Mouse (Mus musculus): ENCODE results near the gene Ltn1. TPM values are rescaled to one million over a fixed set of nuclear protein-coding genes. Genes with fewer than 3 reads are reported as not detected.

The Ltn1 gene
- polyA plus RNA-seq, 1 experiment from 2014 or later = 26.8 TPM

DNA sequence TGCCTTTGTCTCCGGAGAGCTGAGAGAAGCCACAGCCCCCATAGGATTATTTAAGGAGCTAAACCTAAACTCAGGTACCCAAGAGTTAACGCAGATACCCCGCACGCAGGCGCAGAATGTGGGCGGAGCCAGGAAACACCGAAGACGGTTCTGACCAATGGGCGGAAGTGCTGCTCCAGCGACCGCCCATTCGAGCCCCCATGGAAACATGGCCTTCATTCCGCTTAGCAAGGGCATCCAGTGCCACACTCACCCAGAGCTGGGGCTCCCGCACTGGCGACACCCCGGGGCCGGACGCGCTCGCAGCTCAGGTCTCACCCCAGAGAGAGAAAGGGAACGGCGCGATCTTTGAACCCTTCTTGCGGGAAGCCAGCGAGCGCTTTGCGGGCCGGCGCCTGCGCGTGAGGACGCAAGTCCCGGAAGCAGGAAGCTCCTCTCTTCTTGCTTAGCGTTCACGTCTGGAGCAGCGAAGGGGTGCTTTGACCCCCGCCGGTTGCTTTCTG is 7.8 kb upstream of the Ltn1 start, which contains the start of gene Rwdd2b:
Gene Rwdd2b (minus strand): TSS at position 390 of the 503 bp plus-strand sequence.
- Histone ChIP-seq H3K27me3 (replicated peaks) (no peaks in the 10 kb centered on the region), H3K4me2 (replicated peaks) (peak within 1 kb of the TSS; percentile 77), H3K4me1 (replicated peaks) (peaks cover 9% of the 10 kb centered on the region; the same call in 1 of the 2 replicates), H3K9me3 (no peaks in the 10 kb centered on the region), H3K36me3 (0 out of 2 replicates have a peak, but pooled peaks cover 3% of the 10 kb centered on the region), H3K27ac (peak within 1 kb of the TSS; percentile 96), H3K4me3 (replicated peaks) (peak within 1 kb of the TSS; percentile 90), H3K9ac (peak within 1 kb of the TSS; percentile 98)
- under 1% methylated on average over 38 of the region's 38 CpGs for WGBS
- ATAC-seq = peak; percentile 95

DNA sequence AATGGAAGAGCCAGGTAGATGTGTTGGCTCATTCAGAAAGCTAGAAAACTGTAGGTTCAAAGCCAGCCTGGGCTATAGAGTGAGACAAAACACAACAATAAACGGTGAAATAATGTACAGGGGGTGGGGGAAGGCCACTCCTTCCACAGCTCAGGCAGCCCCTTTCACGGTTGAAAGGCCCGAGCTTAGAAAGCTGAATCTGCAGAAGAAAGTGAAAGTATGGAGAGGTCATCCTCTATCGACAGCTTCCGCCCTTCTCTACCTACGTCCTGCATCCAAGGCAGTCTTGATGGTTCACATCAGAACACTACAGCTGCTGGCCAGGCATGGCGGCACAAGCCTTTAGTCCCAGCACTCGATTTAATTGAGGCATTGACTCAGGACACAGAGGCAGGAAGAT is 6.3 kb upstream of the Ltn1 start:
- no peak overlapping the region for H3K27ac ChIP-seq
- 88% methylated on average over 8 of the region's 8 CpGs for WGBS
- no peak overlapping the region for H3K4me3 ChIP-seq (replicated peaks)
- H3K36me3 ChIP-seq = 0 out of 2 replicates have a peak, but pooled peaks cover 3% of the 10 kb centered on the region
- no peak overlapping the region for H3K9ac ChIP-seq
- H3K4me2 ChIP-seq (replicated peaks) = no peak overlapping the region
- H3K9me3 ChIP-seq = no peaks in the 10 kb centered on the region
- ATAC-seq = no peak
- no peaks in the 10 kb centered on the region for H3K27me3 ChIP-seq (replicated peaks)
- H3K4me1 ChIP-seq (replicated peaks) = peaks cover 9% of the 10 kb centered on the region; the same call in 1 of the 2 replicates

DNA sequence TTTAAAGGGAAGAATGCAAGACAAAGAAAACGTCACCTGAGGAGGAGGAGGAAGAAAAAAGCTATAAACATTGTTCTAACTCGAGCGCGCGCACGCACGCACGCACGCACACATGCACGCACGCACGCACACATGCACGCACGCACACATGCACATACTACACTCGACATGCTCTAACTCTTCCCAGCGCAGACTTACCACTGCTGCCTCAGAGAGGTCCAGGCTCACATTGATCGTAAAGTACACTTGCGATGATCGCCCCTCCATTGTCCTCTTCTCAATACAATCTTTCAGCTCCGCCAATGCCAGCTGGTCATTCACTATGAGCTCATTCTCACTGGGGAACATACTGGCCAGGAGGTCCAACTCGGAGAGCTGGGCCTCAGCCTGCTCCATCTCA is 4.7 kb upstream of the Ltn1 start:
- Histone ChIP-seq H3K4me2 (replicated peaks) (no peak overlapping the region), H3K27ac (no peak overlapping the region), H3K27me3 (replicated peaks) (no peaks in the 10 kb centered on the region), H3K9ac (no peak overlapping the region), H3K4me3 (replicated peaks) (no peak overlapping the region), H3K9me3 (no peaks in the 10 kb centered on the region), H3K4me1 (replicated peaks) (0 out of 2 replicates have a peak, but pooled peaks cover 5% of the 10 kb centered on the region), H3K36me3 (0 out of 2 replicates have a peak, but pooled peaks cover 3% of the 10 kb centered on the region)
- ATAC-seq = no peak
- 95% methylated on average over 21 of the region's 21 CpGs for WGBS

DNA sequence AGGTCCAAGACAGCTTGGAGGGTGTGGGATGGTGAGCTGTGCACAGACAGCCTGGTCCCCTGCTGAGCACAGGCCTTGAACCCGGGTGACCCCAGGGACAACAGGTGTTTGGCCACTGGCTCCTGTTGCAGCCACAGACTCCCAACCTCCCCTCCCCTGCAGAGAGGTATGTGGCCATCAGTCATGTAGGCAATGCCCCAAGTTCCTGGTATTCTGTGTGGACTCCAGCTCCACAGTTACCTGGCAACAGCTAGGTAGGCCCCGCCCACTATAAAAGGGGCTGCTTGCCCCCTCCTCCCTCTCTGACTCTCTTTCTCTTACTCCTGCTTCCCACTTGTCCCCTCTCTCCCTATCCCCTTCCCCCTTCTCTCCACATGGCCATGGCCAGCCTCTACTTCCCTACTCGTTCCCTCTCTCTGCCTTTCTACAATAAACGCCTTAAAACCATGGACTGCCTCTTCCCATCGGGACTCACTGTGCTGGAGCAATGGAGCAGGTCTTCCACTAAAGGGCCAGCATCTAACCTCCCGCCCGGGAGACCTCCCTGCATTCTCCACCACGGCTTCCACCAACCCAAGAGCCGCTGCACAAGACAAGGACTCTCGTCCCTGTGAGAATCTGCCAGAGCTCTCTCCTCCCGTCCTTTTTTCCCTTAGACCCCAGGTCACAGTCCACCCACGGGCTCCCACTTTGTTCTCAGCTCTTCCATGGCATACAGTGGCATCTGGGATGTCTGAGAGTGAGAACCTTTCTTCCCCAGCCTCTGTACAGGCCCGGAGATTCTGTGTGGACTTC is 3.2 kb upstream of the Ltn1 start:
- H3K27ac ChIP-seq = no peak overlapping the region
- H3K4me3 ChIP-seq (replicated peaks) = no peak overlapping the region
- H3K4me1 ChIP-seq (replicated peaks) = no peaks in the 10 kb centered on the region
- H3K4me2 ChIP-seq (replicated peaks) = no peak overlapping the region
- ATAC-seq = no peak
- no peaks in the 10 kb centered on the region for H3K9me3 ChIP-seq
- H3K27me3 ChIP-seq (replicated peaks) = no peaks in the 10 kb centered on the region
- no peak overlapping the region for H3K9ac ChIP-seq
- 0 out of 2 replicates have a peak, but pooled peaks cover 3% of the 10 kb centered on the region for H3K36me3 ChIP-seq
- 77% methylated on average over 13 of the region's 13 CpGs for WGBS

DNA sequence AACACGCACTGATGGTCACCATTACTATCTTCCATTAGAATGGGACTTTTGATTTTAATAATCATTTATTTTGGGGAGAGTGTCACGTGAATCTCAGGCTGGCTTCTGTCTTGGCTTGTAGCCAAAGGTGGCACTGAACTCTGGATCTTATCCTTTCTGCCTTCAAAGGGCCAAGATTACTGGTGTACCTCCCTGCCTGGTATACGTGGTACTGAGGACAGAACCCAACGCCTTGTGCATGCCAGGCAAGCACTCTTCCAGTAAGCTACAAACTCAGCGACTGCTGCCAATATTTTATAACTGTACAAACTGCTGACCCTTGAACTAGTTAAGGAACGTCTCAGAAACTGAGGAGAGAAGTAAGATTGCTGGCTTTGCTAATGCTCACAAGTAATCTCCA is 2.5 kb upstream of the Ltn1 start:
- H3K4me1 ChIP-seq (replicated peaks) = no peaks in the 10 kb centered on the region
- H3K4me2 ChIP-seq (replicated peaks) = no peak overlapping the region
- H3K27me3 ChIP-seq (replicated peaks) = no peaks in the 10 kb centered on the region
- no peak overlapping the region for H3K9ac ChIP-seq
- 0 out of 2 replicates have a peak, but pooled peaks cover 3% of the 10 kb centered on the region for H3K36me3 ChIP-seq
- H3K27ac ChIP-seq = no peak overlapping the region
- no peaks in the 10 kb centered on the region for H3K9me3 ChIP-seq
- no peak overlapping the region for H3K4me3 ChIP-seq (replicated peaks)
- 70% methylated on average over 6 of the region's 6 CpGs for WGBS
- no peak for ATAC-seq

DNA sequence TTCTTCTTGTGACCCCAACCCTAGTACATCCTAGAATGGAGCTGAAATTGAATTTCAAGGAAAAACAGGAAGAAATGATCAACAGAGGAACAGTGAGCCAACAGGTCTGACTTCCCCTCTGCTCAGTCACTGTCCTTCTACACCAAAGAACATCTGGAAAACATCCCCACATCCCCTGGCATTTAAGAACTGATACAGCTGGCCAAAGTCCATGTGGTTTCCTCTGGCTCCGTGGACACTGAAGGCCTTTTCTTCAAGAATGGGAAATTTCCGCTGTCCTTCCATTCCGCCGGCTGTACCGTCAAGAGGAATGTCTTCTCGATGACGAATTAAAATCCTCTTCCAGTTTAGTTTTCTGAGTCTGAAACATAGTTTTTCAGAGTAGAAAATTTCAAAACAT is 1.9 kb upstream of the Ltn1 start:
- Histone ChIP-seq H3K27ac (no peak overlapping the region), H3K4me3 (replicated peaks) (no peak overlapping the region), H3K4me1 (replicated peaks) (no peaks in the 10 kb centered on the region), H3K27me3 (replicated peaks) (no peaks in the 10 kb centered on the region), H3K36me3 (0 out of 2 replicates have a peak, but pooled peaks cover 3% of the 10 kb centered on the region), H3K9ac (no peak overlapping the region), H3K4me2 (replicated peaks) (no peak overlapping the region), H3K9me3 (no peaks in the 10 kb centered on the region)
- WGBS = 90% methylated on average over 7 of the region's 7 CpGs
- ATAC-seq = no peak

DNA sequence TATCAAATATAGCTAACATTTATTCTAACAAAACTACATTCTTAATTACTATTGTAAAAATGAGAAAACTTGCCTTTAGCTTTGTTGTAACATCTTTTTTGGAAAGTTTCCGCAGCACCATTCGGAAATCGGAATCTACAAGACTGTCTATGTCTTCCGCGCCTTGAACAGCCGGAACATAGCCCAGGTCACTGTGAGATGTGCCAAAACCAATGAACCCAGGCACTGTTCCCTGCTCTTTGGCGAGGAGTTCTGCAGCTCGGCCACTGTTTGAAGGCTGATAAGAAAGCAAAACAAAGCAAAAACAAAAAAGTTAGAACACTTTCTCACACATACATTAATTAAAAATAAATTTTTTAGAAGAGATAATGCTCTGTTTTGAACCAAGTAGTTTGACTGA is 4.9 kb downstream of the Ltn1 start:
- WGBS = 95% methylated on average over 8 of the region's 8 CpGs

DNA sequence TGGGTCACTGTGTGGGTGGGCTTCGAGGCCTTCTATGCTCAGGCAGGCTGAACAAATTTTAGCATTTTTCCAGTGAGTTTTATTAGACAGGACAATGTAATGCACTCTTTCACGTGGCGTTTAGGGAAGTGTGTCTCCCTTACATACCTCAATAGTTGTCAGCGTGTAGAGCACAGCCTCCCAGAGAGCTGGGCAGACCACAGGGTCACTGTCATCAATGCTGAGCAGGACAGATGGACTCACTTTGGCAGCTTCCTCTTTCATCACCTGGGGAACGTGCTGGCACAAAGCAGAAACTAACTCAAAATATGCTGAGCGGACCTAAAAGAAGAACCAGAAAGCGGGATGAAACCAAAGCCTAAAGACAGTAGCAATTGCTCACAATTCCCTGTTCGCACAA is 11.8 kb downstream of the Ltn1 start:
- no peak for ATAC-seq
- Histone ChIP-seq H3K4me2 (replicated peaks) (no peak overlapping the region), H3K36me3 (peaks cover 60% of the 10 kb centered on the region), H3K4me3 (replicated peaks) (no peak overlapping the region), H3K27ac (no peak overlapping the region), H3K4me1 (replicated peaks) (no peaks in the 10 kb centered on the region), H3K9me3 (0 out of 2 replicates have a peak, but pooled peaks cover 4% of the 10 kb centered on the region), H3K27me3 (replicated peaks) (no peaks in the 10 kb centered on the region), H3K9ac (no peak overlapping the region)
- WGBS = 95% methylated on average over 8 of the region's 8 CpGs

More for the DNA sequence above, 4.9 kb downstream of the Ltn1 start:
- H3K36me3 ChIP-seq = peaks cover 20% of the 10 kb centered on the region
- H3K4me3 ChIP-seq (replicated peaks) = no peak overlapping the region
- H3K27me3 ChIP-seq (replicated peaks) = no peaks in the 10 kb centered on the region
- no peak overlapping the region for H3K27ac ChIP-seq
- no peaks in the 10 kb centered on the region for H3K9me3 ChIP-seq
- no peak for ATAC-seq
- no peak overlapping the region for H3K9ac ChIP-seq
- no peaks in the 10 kb centered on the region for H3K4me1 ChIP-seq (replicated peaks)
- H3K4me2 ChIP-seq (replicated peaks) = no peak overlapping the region

DNA sequence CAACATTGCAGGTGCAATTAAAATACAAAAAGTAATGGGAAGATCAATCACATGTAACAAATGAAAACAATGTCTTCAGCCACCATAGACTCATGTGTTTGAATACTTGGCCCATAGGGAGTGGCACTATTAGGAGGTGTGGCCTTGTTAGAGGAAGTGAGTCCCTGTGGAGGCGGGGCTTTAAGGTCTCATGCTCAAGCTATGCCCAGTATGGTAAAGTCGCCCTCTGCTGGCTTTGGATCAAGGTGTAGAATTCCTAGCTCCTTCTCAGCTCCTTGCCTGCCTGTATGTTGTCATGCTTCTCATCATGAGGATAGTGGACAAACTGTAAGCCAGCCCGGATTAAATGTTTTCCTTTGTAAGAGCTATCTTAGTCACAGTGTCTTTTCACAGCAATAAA is 27.4 kb downstream of the Ltn1 start:
- no peak overlapping the region for H3K9ac ChIP-seq
- no peak overlapping the region for H3K4me3 ChIP-seq (replicated peaks)
- H3K4me1 ChIP-seq (replicated peaks) = no peaks in the 10 kb centered on the region
- H3K9me3 ChIP-seq = no peaks in the 10 kb centered on the region
- 85% methylated on average over 3 of the region's 3 CpGs for WGBS
- ATAC-seq = peak; percentile 68; the same call in 1 of the 2 replicates
- H3K27ac ChIP-seq = no peak overlapping the region
- H3K27me3 ChIP-seq (replicated peaks) = no peaks in the 10 kb centered on the region
- no peak overlapping the region for H3K4me2 ChIP-seq (replicated peaks)
- H3K36me3 ChIP-seq = peaks cover 20% of the 10 kb centered on the region

DNA sequence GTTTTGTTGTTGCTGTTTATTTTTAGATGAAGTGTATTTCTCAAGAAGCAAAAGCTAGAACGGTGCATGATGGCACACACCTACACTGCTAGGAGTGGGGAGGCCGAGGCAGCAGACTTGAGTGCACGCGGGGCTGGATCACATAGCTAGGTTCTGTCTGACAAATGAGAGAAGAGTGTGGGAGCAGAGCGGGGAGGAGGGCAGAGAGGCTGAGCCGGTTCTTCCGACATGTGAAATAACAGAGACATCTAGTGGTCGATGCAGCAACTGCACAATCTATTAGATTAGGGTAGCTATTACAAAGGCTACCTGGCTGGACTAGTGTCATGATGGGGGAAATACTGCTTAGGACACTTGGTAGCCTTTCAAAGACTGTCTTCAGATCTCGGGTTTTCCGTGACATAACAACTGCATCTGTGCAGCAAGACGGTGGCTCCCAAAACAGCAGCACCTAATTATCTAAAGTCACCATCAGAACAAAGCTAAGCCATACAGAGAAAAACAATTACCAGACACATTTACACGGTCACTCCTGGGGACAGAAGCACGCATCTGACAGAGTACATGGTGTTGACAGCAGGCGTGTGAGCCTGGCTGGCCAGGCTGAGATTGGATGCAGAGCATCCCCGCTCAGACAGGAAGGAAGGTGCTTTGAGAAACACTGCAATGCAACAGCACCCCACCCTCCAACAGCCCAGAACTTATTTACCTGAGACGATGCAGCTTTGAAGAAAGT is 38.4 kb downstream of the Ltn1 start:
- Histone ChIP-seq H3K4me2 (replicated peaks) (no peak overlapping the region), H3K36me3 (peaks cover 26% of the 10 kb centered on the region), H3K27me3 (replicated peaks) (no peaks in the 10 kb centered on the region), H3K4me1 (replicated peaks) (no peaks in the 10 kb centered on the region), H3K4me3 (replicated peaks) (no peak overlapping the region), H3K9ac (no peak overlapping the region), H3K27ac (no peak overlapping the region), H3K9me3 (no peaks in the 10 kb centered on the region)
- 49% methylated on average over 16 of the region's 16 CpGs for WGBS
- ATAC-seq = peak; percentile 61

DNA sequence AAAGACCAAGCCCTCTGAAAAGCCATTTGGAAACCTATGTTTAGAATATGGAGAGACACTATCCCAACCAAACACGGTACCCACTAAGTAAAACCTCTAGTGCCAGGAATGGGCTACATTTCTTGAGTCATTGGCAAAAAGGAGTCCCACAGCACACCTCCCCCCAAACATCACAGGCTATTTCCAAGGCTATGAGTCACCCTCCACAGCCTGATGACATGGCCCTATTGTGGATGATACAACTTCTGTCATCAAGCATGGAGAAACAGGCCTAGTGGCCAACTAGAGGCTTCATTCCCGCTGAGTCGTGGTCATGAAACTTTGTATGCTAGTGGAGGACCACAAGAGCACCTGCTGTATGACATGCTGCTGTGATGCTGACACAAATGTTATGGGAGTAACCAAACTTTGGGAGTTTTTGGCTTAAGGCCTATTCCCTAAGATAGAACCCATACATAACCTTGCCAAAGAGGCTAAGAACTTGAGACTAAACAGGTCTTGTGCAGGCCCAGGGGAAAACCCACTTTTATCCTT is 44.9 kb downstream of the Ltn1 start:
- Histone ChIP-seq H3K36me3 (peaks cover 6% of the 10 kb centered on the region), H3K9ac (no peak overlapping the region), H3K4me2 (replicated peaks) (no peak overlapping the region), H3K9me3 (no peaks in the 10 kb centered on the region), H3K4me3 (replicated peaks) (no peak overlapping the region), H3K4me1 (replicated peaks) (no peaks in the 10 kb centered on the region), H3K27me3 (replicated peaks) (no peaks in the 10 kb centered on the region), H3K27ac (no peak overlapping the region)
- WGBS = 95% methylated on average over 3 of the region's 3 CpGs
- no peak for ATAC-seq

DNA sequence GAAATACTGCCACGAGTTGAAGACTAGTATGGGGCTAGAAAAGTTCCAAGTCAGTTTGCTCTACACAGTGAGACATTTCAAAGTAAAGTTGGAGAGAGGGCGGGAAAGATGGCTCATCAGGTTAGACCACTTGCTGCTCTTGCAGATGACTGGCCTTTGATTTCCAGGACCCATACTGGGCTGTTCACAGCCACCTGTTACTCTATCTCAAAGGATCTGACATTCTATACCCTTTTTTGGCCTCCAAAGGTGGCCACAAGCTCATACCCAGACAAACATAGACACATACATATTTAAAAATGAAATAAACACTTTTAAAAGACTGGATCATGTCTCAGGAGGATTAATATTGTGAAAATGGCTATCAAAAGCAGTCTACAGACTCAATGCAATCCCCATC is 48.0 kb downstream of the Ltn1 start:
- Histone ChIP-seq H3K4me1 (replicated peaks) (no peaks in the 10 kb centered on the region), H3K9me3 (no peaks in the 10 kb centered on the region), H3K27me3 (replicated peaks) (no peaks in the 10 kb centered on the region), H3K4me2 (replicated peaks) (no peak overlapping the region), H3K27ac (no peak overlapping the region), H3K9ac (no peak overlapping the region), H3K4me3 (replicated peaks) (no peak overlapping the region), H3K36me3 (peaks cover 22% of the 10 kb centered on the region)
- WGBS = 81% methylated on average over 2 of the region's 2 CpGs
- ATAC-seq = no peak

Data from intestine, embryonic 15.5 days (tissue).